Mouse (Mus musculus): ENCODE results near the gene Pla1a.

Pla1a gene

DNA sequence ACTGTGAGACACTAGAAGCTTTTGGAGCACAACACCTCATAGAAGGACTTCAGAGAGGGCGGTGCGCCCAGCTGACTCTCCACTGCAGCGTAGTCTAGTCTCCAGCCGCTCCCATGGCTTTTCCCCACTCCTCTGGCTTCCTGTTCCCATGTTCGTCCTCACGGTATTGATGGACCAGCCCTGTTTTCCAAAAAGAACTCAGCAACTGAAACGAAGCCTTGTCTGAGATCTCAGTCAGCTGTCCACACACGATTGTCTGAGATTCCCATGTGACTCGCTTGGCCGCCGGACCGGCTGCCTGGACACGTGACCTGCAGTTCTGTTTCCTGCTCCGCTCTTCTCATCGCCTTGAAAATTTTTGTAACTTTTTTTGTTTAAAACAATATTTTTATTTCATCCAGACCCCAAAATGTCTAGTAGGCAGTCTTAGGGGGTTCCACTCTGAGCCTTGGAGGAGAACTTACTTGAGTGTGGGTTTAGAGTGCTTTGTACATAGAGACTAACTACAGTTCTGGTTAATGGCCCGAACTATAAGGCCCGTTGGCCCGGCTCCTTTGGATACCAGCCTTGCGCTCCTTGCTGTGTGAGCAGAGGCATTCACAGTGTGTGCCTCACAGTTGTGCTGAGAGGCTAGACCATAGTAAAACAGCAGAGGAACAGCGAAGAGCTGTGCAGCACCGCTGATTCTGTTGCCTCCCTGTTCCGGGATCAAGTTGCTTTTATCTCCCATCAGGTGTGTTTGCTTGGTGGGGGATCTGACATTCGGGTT, 40.6 kb downstream of the Pla1a start:
- in situ Hi-C loops (cut with MboI; ENCODE audit: low sequenced_read_pairs) = no loop called here

DNA sequence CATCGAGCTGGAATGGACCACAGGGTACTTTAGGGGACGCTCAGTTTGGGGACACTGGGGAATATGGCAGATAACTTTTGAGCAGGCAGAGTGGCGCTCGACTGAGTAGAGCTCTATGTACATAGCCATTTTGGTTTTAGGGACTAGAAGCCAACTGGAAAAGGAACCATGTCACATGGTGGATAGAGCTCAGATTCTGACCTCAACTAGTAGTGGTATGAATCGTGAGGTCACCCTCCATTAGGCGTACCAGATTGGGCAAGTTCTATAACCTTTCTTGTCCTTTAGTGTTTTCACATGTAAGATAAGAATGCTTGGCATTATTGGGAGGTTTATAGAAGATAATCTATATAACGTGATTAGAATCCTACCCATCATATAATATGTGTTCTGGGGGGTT, 42.6 kb downstream of the Pla1a start:
- in situ Hi-C loops (cut with MboI; ENCODE audit: low sequenced_read_pairs) = no loop called here

DNA sequence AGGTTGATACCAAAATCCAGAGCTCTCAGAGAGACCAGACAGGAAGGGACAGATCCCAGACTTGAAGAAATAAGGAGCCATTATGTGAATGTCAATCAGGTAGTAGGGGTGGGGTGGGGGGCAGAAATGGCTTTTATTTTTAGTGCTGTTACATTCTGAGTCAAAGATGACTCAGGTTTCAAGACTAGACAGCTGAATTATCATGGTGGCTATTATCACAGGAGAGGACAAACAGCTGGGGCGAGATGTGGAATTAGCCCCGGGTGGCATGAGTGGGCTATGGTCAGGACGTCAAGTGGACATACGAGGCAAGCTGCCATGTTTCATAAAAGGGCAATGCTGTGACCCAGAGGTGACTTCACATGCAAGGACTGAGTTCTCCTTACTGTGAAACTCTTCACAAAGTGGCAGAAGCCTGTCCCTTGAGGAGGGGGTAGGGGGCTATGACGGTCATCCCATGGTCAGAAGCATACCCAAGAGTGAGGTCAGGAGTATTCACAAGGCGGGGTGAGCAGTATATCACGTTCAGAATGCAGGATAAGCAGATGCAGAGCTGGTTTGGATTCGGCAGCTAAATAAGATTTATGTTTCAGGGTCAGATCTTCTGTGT, 43.6 kb downstream of the Pla1a start:
- in situ Hi-C loops (cut with MboI; ENCODE audit: low sequenced_read_pairs) = no loop called here

DNA sequence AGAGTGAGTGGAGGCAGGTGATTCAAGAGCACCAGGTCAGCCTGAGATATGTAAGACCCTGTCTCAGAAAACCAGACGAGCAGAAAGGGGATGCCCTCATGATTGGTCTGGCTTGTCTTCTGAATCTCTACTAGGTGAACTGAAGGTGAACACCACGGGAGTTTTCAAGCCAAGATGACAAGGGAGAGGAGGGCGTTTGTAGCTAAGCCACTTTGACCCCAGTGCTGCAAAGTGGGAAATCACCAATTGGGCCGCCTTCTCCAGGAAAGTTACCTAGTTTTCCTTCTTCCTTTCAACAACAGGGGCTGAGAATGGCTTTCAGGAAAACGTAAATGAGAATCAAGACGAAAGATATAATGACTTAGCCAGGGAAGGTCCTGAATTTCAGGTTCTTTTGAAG, 44.2 kb downstream of the Pla1a start:
- in situ Hi-C loops (cut with MboI; ENCODE audit: low sequenced_read_pairs) = no loop called here

DNA sequence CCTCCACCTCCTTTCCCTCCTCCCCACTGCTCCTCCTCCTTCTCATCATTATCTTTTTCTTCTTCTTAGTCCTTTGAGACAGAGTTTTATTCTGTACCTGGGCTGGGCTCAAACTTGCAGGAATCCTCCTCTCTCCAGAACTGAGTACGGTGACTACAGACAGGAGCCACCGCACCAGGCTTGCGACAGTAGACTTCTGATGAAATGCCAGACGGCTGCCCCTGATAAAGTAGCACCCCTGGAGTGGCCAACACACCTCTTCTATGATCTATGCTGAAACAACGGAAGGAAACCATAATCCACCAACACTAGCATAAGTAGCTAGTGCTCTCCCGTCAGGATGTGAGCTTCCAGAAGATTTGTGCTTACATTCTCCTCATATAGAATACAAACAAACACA, 45.6 kb downstream of the Pla1a start:
- in situ Hi-C loops (cut with MboI; ENCODE audit: low sequenced_read_pairs) = no loop called here

DNA sequence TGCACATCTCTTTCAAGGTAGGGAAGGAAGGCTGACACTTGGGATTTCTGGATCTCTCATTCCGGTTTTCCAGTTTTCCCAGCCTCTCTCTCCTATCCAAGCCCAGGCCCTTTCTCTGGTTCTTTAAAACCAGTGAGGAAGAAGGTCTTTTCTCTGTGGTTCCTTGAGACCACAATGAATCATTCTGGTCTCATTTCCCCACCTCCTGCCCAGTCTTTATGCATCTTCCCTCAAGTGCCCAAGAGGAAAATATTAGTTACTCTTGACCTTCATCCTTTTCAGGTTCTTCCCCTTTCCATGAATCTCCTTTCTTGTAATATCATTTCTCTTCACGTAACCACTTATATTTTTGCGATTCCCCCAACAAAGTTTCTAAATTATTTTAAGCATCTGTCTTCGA, 47.2 kb downstream of the Pla1a start:
- in situ Hi-C loops (cut with MboI; ENCODE audit: low sequenced_read_pairs) = no loop called here

DNA sequence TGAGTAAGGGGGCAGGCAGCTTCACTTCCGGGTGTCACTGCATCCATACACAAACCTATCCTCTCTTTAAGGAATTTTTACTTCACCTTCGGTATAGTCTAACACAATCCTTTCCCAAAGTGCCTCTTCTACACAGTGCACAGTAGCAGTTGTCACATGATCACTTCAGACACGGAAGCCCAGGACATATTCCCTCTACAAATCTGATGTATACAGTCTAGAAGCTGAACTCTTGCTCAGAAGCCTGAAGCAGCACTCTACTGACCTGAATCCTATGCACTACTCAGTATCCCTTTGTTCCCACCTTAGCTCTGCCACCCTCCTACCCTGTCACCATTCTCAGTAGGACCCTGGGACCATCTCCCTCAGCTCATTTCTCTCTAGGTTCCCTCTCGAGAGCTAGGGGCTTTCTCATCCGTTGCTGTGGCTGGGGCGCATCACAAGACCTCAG, 47.7 kb downstream of the Pla1a start:
- in situ Hi-C loops (cut with MboI; ENCODE audit: low sequenced_read_pairs) = no loop called here

DNA sequence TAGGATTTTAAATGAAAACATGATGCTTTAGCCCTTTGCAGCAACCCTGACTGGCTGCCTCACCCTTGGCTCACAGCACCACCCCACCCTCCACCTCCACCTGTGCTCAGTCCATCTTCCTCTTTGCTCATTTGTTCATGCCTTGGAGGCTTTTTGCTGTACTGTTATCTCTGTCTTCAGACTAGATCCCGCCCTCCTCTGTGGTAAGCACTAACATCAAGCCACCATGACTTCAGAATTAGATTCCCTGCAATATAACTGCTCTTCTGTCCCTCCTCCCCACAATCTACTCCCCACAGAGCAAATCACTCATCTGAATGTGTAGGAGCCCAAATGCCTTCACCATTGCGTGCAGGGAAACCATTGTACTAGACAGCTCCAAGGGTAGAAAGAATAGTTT, 49.3 kb downstream of the Pla1a start:
- in situ Hi-C loops (cut with MboI; ENCODE audit: low sequenced_read_pairs) = no loop called here

DNA sequence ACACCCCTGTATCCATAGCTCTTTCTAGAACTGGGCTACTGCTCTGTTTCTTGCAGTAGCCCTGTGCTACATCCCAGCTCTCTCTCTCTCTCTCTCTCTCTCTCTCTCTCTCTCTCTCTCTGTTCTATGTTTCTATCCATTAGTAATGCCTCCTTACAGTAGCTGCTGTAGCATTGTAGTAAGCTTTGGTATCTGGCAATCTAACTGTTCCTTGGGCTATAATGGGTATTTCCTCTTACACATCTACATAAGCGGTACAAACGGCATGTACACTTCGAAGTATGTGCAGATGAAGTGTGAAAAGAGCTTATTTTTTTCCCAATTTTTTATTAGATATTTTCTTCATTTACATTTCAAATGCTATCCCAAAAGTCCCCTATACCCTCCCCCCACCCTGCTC, 53.0 kb downstream of the Pla1a start:
- in situ Hi-C loops (cut with MboI; ENCODE audit: low sequenced_read_pairs) = no loop called here

DNA sequence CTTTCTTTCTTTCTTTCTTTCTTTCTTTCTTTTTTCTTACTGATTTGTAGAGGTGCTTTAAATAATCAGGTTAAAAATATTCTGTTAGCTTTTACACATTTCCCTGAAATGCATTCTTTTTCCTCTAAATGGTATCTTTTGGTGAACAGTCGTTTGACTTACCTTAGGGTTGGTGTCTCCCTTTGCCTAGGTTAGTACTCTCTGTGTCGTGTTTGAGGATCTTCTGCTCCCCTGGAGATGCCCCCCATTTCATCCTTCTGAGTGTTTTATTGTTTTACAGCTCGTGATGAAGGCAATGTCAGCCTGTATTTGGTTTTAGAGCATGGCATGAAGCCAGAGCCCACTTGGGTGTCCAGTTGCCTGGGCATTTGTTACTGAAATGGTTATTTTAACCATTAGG, 53.5 kb downstream of the Pla1a start:
- in situ Hi-C loops (cut with MboI; ENCODE audit: low sequenced_read_pairs) = no loop called here

DNA sequence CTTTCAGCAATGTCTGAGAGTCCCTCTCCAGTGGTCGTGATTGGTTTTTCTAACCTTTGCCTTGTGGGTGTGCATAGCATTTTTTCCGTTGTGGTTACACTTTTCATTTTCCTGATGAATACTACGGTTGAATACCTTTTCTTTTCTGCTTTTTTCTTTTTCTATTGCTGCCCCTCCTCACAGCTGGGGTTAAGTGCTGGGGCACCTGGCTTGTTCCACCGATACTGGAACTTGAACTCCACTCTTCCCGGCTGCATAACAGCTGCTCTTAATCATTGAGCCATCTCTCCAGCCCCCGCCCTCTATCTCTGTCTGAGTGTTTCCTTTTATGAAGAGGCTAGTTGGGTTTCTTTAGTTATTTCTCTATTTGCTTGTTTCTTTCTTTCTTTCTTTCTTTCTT, 53.9 kb downstream of the Pla1a start:
- in situ Hi-C loops (cut with MboI; ENCODE audit: low sequenced_read_pairs) = no loop called here

DNA sequence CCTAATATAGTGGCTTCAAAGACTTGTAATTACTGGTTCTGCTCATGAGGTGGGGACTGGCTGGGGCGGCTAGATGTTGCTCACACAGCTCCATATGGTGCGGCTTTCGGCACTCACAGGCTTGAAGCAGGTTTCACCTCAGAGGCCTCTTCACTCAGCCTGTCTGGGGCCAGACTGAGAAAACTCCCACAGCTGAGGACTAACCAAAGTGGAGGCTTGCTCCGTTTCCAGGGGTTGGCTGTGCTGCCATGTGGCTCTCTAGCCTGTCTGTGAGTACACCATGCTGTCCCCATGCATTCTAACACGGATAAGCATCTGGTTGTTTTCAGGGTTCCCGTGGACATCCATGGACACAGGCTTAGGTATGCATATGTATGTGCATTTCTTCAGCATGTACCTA, 54.4 kb downstream of the Pla1a start:
- in situ Hi-C loops (cut with MboI; ENCODE audit: low sequenced_read_pairs) = no loop called here

DNA sequence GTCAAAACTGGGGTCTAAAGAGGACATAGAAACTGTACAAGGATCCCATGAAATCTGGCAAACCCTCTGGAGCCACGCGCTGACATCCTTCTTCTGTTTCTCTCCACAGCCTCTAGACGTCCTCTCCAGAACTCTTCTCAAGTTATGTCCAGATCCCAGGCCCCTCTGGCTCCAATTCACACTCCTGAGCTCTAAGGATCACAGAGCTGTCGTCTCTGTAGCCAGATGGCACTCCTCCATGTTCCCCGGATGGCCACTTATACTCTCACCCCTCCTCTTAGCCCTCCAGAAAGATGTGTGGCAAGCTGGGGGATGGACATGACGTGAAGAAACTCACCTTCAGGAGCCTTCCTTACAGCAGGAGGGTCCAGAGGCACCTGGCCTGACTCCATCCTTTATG, 55.4 kb downstream of the Pla1a start:
- in situ Hi-C loops (cut with MboI; ENCODE audit: low sequenced_read_pairs) = no loop called here

DNA sequence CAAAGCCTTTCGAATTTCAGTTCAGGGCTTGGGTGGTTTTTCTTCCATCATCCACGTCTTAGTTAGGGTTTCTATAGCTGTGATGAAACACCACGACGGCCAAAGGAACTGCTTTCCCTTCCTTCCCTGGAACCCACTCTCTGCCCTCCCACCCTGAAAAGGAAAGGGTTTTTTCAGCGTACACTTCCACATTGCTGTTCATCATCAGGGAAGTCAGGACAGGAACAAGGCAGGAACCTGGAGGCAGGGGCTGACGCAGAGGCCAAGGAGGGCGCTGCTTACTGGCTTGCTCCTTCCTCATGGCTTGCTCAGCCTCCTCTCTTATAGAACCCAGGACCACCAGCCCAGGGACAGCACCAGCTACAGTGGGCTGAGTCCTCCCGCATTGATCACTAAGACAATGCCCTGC, 56.1 kb downstream of the Pla1a start:
- in situ Hi-C loops (cut with MboI; ENCODE audit: low sequenced_read_pairs) = no loop called here

DNA sequence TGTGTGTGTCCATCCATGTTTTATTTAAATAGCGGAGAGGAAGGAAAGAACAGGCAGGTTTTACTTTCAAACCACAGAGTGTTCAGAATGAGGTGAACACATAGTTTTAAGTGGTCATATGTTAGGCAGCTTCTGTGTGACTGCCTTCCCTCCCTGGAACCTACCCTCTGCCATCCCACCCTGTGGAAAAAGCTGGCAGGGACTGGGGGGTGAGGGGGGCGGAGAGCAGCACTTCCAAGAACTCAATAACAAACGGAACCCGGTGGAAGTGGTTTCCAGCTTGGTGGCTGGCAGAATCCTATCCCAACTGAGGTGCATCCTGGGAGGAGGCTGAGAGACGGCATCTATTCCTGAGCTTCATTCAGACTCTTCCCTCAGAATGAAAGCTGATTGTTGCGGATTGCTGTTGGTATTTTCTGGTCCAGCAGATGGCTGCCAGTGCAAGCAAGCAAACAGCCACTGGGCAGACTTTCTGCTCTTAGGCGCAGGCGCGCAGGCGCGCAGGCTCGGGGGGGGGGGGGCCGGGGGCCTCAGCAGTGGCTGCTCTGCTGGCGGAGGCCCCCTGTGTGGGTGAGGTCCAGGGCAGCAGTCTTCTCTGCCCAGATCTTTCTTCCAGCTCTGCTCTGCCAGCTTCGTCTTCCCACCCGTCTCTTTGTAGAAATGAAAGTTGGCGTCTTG, 56.6 kb downstream of the Pla1a start:
- in situ Hi-C loops (cut with MboI; ENCODE audit: low sequenced_read_pairs) = no loop called here

DNA sequence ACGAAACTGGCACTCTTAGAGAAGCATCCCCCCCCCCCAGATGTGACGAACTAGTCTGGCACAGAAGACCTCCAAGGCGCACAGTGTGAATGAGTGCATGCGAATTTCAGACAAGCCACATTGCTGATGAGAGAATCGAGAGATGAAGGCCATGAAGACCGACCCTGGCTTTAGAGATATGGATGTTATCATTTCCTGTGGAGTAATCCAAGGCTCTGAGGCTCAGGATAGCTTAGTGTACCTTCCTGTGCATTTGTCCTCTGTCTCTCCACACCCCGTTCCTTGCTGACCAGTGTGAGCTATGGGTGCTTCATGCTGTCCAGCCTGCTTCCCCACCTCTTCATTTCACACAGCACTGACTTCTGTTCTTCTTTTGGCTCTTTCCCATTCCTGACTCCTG, 57.8 kb downstream of the Pla1a start:
- in situ Hi-C loops (cut with MboI; ENCODE audit: low sequenced_read_pairs) = no loop called here

DNA sequence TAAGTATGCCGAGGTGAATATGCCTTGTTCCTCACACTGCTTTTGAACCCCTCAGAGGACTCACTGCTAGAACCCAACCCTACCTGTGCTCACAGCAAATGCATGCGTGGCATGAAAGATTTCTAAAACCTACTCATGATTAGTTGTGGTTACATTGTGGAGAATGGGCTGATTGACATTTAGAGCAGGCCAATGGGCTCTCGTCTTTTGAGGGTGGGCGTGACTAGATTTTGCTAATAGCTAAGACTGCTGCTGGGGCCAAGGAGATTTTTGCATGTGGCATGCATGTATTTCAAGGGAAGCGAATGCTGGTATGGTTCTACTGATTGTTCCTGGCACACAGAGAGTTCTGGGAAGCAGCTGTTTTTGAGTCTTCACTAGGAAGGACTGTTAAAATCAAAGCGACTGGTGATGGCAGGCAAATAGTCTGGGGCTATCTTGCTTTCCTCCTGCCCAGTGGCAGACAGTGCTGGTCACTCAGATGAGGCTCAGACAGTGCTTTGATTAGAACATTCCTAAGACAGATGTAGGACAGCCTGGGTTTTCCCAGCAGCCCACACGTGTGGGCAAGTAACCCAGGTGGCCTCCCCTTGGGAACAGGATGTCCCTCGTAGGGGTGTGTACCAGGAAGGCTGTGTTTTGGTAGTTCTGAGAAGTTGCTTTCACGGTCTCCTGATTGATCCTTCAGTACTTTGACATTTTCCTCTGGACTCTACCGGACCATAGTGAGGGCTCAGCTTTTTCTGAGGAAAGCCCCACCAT, 58.4 kb downstream of the Pla1a start:
- in situ Hi-C loops (cut with MboI; ENCODE audit: low sequenced_read_pairs) = no loop called here

DNA sequence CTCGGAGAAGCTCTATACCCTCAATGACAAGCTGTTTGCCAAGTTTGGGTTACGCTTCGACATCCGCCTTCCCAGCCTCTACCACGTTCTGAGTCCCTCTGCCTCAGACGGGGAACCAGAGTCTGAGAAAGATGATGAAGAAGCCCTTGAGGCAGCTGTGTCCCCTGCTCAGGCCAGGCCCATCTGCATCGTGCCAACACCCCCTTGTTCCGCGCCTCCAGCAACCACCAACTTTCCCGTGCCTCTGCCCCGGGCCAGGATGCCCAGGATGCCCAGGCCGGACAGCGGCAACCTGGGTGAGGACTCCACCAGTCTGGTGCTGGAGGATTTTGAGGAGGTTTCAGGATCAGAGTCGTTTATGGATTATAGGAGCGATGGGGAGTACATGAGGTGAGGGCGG, 59.0 kb downstream of the Pla1a start:
- in situ Hi-C loops (cut with MboI; ENCODE audit: low sequenced_read_pairs) = no loop called here

DNA sequence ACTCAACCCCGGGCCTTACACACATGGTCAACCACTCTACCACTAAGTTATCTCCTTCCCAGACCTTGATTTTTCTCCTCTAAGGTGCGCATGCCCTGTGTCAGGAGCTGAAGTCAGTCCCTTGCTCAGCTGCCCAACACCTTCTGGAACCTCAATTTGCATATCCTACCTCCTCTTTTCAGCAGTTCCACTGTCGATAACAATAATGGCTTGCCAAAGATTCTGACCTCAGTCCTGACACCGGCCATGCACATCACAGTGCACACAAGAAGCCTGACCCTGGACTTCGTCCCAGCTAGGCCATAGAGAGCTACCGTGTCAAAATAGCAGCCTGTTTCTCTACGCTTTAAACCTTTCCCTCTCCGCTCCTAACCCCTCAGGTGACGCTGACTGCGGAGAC, 59.5 kb downstream of the Pla1a start:
- in situ Hi-C loops (cut with MboI; ENCODE audit: low sequenced_read_pairs) = no loop called here

DNA sequence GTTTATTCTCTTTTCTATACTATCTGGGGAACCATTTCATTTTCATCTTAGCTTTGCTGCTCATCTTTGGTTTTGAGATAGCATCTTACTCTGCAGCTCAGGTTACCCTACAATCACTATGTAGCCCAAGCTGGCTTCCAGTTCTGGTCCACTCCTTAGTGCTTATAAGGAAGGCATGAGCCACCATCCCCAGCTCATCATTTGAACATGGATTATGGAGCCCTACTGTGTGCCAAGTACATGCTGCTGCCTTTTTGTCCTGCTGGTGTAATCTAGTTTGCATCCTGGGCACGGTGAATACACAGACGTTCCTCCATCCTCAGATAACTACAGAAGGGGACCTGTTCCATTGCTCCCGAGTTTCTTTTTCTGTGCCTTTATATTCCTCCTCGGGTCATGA, 60.1 kb downstream of the Pla1a start:
- in situ Hi-C loops (cut with MboI; ENCODE audit: low sequenced_read_pairs) = no loop called here

DNA sequence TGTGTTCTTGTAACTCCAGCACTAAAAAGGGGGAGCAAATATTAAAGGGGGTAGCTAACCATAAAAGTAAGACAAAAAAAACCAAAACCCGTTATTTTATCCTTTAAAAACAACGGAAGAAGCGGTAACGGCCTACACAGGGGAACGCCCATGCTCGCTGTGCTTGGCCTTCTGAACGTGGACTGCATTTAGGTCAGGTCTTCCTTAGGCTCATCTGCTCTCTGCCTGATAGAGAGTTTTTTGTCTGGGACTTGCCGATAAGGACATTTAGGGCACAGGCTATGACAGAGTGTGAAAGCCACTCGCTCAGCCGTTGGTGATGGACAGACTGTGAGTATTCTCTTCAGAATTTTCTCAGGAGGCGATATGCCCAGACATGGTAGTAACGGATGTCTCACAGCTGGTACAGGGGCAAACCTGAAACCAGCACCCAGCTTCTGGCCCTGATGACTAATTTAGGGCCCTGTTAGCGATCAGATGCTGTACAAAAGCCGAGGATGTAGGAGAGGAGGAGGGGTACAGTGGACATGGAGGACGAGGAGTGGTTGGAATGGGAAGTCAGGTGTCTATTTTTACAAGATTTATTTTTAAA, 61.1 kb downstream of the Pla1a start:
- in situ Hi-C loops (cut with MboI; ENCODE audit: low sequenced_read_pairs) = no loop called here
